Mouse (Mus musculus) liver, postnatal 0 days (tissue): ENCODE measurements around the gene Uqcrc2.

Experiments used
- CTCF ChIP-seq: sonication (generic); IDR thresholded peaks from 2 replicates; pipeline ENCODE4 v1.5.1; 2016; ENCODE audit warnings: antibody characterized with exemption, low read depth
- EP300 ChIP-seq: IDR thresholded peaks from 2 replicates; pipeline ENCODE4 v1.6.1; 2016; ENCODE audit warnings: antibody characterized with exemption, low read depth, mild to moderate bottlenecking

DNA sequence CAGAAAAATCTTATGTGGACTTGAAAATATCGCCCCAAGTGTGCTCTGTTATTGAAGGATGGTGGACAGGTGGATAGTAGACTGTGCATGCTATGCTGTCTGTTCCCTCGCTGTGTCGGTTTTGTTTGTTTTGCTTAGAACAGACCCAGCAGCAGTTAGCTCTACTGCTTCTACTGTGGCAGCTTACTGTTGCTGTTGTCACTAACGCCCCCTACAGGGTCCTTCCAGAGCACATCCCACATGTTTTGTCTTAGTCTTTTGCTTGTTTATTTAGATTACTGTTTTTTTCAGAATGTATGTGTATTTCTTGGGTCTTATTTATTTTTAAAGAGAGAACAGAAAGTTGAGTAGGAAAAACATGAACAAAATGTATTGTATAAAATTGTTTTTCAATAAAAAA lies 8.2 kb downstream of the Uqcrc2 start:
- TF ChIP-seq CTCF (peak; percentile 34), EP300 (no peak)
